Mouse (Mus musculus): Measurements from ENCODE around the gene Stx6.
"Not testable (repeated sequence)": the region's sequence is repeated elsewhere in the genome, so short reads cannot be mapped to it uniquely, and the experiment has no call there.

The Stx6 gene

GRCm38 (mm10) chr1:155169935-155170334, 11.4 kb downstream of the Stx6 start:
- DNase-seq = no peak

- DNase-seq = no peak
Observed at GRCm38 (mm10) chr1:155172895-155173643, 14.6 kb downstream of the Stx6 start.

GRCm38 (mm10) chr1:155173644-155174016, 15.1 kb downstream of the Stx6 start:
- not testable (repeated sequence) for DNase-seq

GRCm38 (mm10) chr1:155174424-155174823, 15.9 kb downstream of the Stx6 start:
- no peak for DNase-seq

GRCm38 (mm10) chr1:155178192-155178924, 19.8 kb downstream of the Stx6 start:
- DNase-seq = no peak

- no peak for DNase-seq
Observed at GRCm38 (mm10) chr1:155184191-155184590, 25.7 kb downstream of the Stx6 start.

GRCm38 (mm10) chr1:155188656-155189055, 30.1 kb downstream of the Stx6 start:
- DNase-seq = no peak

GRCm38 (mm10) chr1:155191219-155191618, 32.7 kb downstream of the Stx6 start:
- DNase-seq = no peak

- no peak for DNase-seq
Observed at GRCm38 (mm10) chr1:155191671-155192070, 33.2 kb downstream of the Stx6 start.

GRCm38 (mm10) chr1:155192805-155193368, 34.4 kb downstream of the Stx6 start:
- DNase-seq = no peak

GRCm38 (mm10) chr1:155196691-155197090, 38.2 kb downstream of the Stx6 start:
- DNase-seq = no peak

GRCm38 (mm10) chr1:155199522-155199921, 41.0 kb downstream of the Stx6 start:
- DNase-seq = no peak

- no peak for DNase-seq
Observed at GRCm38 (mm10) chr1:155200967-155201366, 42.5 kb downstream of the Stx6 start.

GRCm38 (mm10) chr1:155201373-155201879, 42.9 kb downstream of the Stx6 start:
- no peak for DNase-seq

GRCm38 (mm10) chr1:155201914-155202313, 43.4 kb downstream of the Stx6 start:
- DNase-seq = no peak

GRCm38 (mm10) chr1:155202472-155202871, 44.0 kb downstream of the Stx6 start:
- DNase-seq = no peak

- no peak for DNase-seq
Observed at GRCm38 (mm10) chr1:155203101-155203500, 44.6 kb downstream of the Stx6 start.

GRCm38 (mm10) chr1:155203954-155204353, 45.4 kb downstream of the Stx6 start:
- no peak for DNase-seq

- no peak for DNase-seq
Observed at GRCm38 (mm10) chr1:155204560-155205162, 46.1 kb downstream of the Stx6 start.

GRCm38 (mm10) chr1:155205311-155205710, 46.8 kb downstream of the Stx6 start:
- DNase-seq = no peak

GRCm38 (mm10) chr1:155205822-155206660, 47.5 kb downstream of the Stx6 start:
- no peak for DNase-seq

- no peak for DNase-seq
Observed at GRCm38 (mm10) chr1:155207859-155208258, 49.3 kb downstream of the Stx6 start.

All from thymus, adult 18-20 months (tissue).